Mouse (Mus musculus) cerebellum, adult 18-20 months (tissue): ENCODE data around the gene Rpl28.
"Not testable (repeated sequence)": the region's sequence is repeated elsewhere in the genome, so short reads cannot be mapped to it uniquely, and the experiment has no call there.

Source experiments
- DNase-seq, 2 experiments: peaks; one replicate each; pipeline ENCODE4 v3.0.0; 2021

Rpl28 gene

DNA sequence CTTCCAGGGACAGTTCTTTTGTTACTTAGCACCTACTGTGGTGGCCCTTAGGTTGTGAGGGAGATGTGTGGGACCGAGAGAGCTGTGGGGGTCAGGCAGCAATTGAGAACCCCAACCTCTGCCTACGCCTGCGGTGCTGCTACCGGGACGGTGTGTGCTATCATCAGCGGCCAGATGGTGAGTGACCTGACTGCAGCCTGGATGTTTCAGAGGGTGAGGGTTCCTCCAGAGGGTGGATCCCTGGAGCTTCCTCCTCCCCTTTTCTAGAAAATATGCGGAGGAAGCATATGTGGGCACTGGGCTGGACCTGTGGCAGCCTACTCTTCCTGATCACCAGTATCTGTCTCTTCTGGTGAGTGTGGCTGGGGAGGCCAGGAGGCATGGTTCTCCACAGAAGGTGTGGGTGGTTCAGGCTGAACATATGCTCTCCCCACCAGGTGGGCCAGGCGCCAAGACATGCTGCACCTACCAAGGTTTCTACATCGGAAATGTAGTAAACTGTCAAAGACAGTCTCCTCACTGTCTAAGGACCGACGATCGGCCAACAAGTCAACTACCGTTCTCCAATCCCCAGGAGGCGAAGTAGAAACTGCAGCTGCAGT, 8.9 kb upstream of the Rpl28 start:
- DNase-seq: peak; percentile 81

GRCm38 (mm10) chr7:4788499-4789435, 3.9 kb upstream of the Rpl28 start:
- peak; percentile 63 to 83 for DNase-seq

DNA sequence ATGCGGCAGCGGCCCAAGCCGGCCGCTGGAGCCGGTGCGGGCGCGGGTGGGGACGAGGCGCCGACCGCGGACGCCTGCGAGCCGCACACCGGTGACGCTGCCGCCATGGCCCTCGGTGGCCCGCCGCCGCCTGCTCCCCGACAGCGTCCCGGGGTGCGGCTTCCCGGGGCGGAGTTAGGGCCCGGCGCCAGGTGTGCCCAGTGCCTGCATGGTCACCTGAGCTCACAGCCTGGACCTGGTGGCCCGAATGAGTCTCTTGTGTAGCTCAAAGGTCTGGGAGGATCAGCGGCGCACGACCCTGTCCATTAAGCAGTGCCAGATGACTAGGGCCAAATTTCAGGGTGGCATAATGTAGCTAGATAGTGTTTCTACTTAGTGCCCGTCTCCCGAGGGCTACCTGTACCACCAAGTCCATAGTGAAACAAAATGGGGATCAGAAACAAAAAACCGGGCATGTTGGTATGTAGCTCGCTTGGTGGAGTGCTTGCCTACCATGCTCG, 3.2 kb upstream of the Rpl28 start, which contains the start of gene Tmem238:
TSS of gene Tmem238 (minus strand) at position 221 of the 500 bp plus-strand sequence.
- DNase-seq: peak in 1 of 2 experiments; percentile 73

DNA sequence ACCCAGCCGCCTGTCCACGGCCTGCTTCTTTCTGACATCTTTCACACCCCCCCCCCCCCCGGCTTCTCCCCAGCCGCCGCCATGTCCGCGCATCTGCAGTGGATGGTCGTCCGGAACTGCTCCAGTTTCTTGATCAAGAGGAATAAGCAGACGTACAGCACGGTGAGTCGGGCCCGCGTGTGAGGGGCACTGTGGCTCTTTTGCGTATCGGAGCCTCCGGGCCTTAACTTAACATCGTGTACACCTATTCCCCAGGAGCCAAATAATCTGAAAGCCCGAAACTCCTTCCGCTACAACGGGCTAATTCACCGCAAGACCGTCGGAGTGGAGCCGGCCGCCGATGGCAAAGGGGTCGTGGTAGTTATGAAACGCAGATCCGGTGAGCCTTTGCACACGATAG, 574 bp downstream of the Rpl28 start:
- DNase-seq: not testable (repeated sequence)

- no peak for DNase-seq
These were observed 1.0 kb downstream of the Rpl28 start for GRCm38 (mm10) chr7:4793674-4794073.

DNA sequence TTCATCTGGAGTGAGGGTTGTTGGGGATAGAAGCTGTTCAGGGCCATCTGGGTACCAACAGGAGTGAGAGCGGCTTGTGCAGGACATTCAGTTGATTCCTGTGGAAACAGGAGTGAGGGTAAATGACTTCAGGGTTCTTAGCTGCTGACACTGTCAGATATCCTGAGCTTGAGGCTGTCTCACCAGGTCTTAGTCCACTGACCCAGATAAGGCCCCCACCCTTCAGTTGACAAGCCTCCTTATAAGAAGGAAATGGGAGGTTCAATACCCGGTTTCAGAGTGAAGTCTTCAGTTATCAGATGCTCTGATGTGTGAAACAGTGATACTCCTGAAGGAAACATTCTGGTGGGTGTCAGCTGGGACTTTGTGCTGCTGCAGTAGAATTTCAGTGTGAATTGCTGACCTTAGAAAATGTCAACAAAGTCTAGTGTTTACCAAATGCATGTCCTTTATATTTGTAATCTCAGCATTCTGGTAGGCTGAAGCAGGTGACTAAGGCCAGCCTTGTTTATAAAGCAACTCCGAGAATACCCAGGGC, 2.0 kb downstream of the Rpl28 start:
- no peak for DNase-seq

- DNase-seq: peak; percentile 48 to 49
These were observed 3.2 kb downstream of the Rpl28 start for GRCm38 (mm10) chr7:4795767-4796433.

DNA sequence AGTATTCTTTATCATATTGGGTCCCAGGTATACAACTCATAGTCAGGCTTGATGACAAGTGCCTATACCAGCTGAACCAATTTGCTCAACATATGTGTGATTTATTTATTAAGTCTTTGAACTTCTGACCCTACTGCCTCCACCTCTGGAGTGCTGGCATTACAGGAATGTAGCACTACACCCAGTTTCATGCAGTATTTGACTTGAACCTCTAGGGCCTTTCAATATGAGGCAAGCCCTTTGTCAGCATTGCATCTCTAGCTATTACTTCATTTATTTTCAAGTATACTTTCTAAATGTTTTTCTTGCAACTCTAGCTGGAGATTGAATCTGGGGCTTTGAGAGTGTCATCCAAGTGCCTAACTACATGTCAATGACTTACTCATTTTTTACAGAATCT, 9.6 kb downstream of the Rpl28 start:
- no peak for DNase-seq

- peak; percentile 43 to 45 for DNase-seq
These were observed 14.0 kb downstream of the Rpl28 start for GRCm38 (mm10) chr7:4806716-4807115.

- DNase-seq: not testable (repeated sequence)
These were observed 18.5 kb downstream of the Rpl28 start for GRCm38 (mm10) chr7:4811131-4811530.

DNA sequence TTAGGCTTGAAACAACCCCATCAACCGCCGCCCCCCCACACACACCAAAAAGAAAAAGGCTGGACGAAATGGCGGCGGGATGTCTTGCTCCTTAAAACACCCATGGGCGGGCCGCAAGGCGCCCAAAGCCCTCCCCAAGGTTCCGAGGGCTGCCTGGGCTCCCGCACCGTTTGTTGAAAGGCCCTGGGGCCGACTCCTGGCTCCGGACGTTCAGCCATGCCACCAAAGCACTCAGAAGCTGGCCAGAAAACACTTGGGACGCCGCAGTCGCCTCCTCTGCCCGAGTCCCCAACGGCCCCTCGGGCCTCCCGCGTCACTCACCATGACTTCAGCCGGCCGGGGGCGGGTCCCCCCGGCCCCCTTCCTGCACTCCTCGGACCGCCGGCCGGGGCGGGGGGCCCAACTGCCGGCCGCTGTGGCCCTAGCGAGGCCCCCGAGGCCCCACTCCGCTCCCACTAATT, 19.2 kb downstream of the Rpl28 start:
- peak in 1 of 2 experiments; percentile 36 for DNase-seq

- peak; percentile 98 to 100 for DNase-seq
These were observed 19.8 kb downstream of the Rpl28 start, which contains the start of gene Ube2s for GRCm38 (mm10) chr7:4812303-4813104. Gene Ube2s (minus strand): TSS chr7:4812590.

GRCm38 (mm10) chr7:4813105-4813791, 20.6 kb downstream of the Rpl28 start:
- DNase-seq: no peak

- no peak for DNase-seq
These were observed 23.9 kb downstream of the Rpl28 start for GRCm38 (mm10) chr7:4816559-4816958.

DNA sequence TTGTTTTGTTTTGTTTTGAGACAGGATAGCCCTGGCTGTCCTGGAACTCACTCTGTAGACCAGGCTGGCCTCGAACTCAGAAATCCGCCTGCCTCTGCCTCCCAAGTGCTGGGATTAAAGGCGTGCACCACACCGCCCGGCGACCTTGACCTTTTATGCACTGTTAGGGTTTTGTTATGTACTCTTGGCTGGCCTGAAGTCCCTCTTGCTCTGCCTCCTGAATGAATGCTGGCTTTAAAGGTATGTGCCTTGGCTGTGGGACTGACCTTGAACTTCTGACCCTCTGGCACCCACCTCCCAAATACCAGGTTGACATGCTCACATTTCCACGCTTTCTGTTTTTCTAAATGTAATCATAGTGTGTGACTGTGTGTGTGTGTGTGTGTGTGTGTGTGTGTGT, 28.3 kb downstream of the Rpl28 start:
- not testable (repeated sequence) for DNase-seq

GRCm38 (mm10) chr7:4821690-4822089, 29.0 kb downstream of the Rpl28 start:
- no peak for DNase-seq

GRCm38 (mm10) chr7:4822162-4822907, 29.7 kb downstream of the Rpl28 start:
- no peak for DNase-seq

- no peak for DNase-seq
These were observed 32.7 kb downstream of the Rpl28 start for GRCm38 (mm10) chr7:4825365-4825764.

GRCm38 (mm10) chr7:4830476-4830875, 37.8 kb downstream of the Rpl28 start:
- no peak for DNase-seq

DNA sequence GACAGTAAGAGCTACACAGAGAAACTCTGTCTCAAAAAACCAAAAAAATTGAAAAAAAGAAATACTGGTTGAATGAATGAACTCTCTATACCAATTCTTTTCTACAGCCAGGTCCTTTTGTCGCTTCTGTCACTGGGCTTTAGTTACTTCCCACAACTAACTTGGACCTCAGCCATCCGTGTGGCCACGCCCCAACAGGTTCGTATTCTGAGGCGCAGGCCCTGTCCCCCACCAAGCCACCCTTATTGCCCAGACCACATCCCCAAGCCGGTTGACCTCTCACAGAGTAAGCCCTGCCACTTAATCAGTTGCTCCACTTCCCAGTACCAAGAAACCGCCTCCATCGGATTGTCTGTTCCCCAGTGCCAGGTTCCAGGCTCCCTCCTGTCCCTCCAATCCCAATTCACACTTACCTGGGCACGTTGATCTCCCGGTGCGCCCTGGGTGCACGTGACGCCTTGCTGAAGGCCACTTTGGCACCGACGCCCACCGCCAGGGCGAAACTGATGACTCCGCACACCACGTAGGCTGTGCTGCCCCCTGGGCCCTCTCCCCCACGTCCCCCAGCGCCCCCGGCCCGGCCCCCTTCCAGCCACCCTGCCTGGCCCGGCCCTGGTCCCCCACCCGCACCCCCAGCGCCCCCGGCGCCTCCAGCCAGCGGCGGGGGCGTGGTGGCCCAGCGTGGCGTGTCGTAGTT, 43.1 kb downstream of the Rpl28 start:
- peak in 1 of 2 experiments; percentile 35 for DNase-seq
